Mouse (Mus musculus) embryonic facial prominence, embryonic 13.5 days (tissue): Measurements from ENCODE around the gene Krt39. TPM values are rescaled to one million over a fixed set of nuclear protein-coding genes. Genes with fewer than 3 reads are reported as not detected.

ENCODE experiments used
- ATAC-seq: fragments of 200-750 bp; cut with Nextera tagmentation; 2 replicates; pipeline ENCODE4 v1.8.0; 2017; ENCODE audit warnings: low read depth; ENCODE audit not compliant: insufficient number of reproducible peaks, insufficient read depth, low FRiP score, low TSS enrichment
- H3K27ac ChIP-seq: fragments of 300-500 bp; sonication (generic); 2 replicates; pipeline ENCODE4 v1.5.1; 2015; ENCODE audit warnings: moderate library complexity, mild to moderate bottlenecking, inconsistent platforms
- H3K27me3 ChIP-seq: fragments of 300-500 bp; sonication (generic); 2 replicates; pipeline ENCODE4 v1.6.1; 2015; ENCODE audit warnings: mild to moderate bottlenecking, inconsistent platforms
- H3K36me3 ChIP-seq: fragments of 300-500 bp; sonication (generic); 2 replicates; pipeline ENCODE4 v1.6.1; 2015; ENCODE audit warnings: mild to moderate bottlenecking, inconsistent platforms
- H3K4me1 ChIP-seq: fragments of 300-500 bp; sonication (generic); 2 replicates; pipeline ENCODE4 v1.6.1; 2015; ENCODE audit warnings: inconsistent platforms
- H3K4me2 ChIP-seq: fragments of 300-500 bp; sonication (generic); 2 replicates; pipeline ENCODE4 v1.6.1; 2015; ENCODE audit warnings: moderate library complexity, mild to moderate bottlenecking, inconsistent platforms
- H3K4me3 ChIP-seq: fragments of 300-500 bp; sonication (generic); 2 replicates; pipeline ENCODE4 v1.5.1; 2015; ENCODE audit warnings: mild to moderate bottlenecking, inconsistent platforms
- H3K9ac ChIP-seq: fragments of 300-500 bp; sonication (generic); 2 replicates; pipeline ENCODE4 v1.6.1; 2015; ENCODE audit warnings: mild to moderate bottlenecking, inconsistent platforms
- H3K9me3 ChIP-seq: fragments of 300-500 bp; sonication (generic); 2 replicates; pipeline ENCODE4 v1.6.1; 2016; ENCODE audit warnings: inconsistent platforms
- WGBS: fragments of 180-500 bp; shearing (Covaris S2); methylation state at CpG from one replicate; pipeline ENCODE4 v1.1.7; 2015; ENCODE audit warnings: mixed read lengths; 5-methylcytosine and 5-hydroxymethylcytosine counted together
- polyA plus RNA-seq: library from polyadenylated mRNA; unstranded; fragments of >200 nt; fragmentation: Nextera tagmentation; extraction: Ambion mirVana; gene quantifications from 2 replicates; pipeline ENCODE4 v1.2.1, GENCODE M21; 2015

Gene Krt39
- not detected in 2 replicates for polyA plus RNA-seq

DNA sequence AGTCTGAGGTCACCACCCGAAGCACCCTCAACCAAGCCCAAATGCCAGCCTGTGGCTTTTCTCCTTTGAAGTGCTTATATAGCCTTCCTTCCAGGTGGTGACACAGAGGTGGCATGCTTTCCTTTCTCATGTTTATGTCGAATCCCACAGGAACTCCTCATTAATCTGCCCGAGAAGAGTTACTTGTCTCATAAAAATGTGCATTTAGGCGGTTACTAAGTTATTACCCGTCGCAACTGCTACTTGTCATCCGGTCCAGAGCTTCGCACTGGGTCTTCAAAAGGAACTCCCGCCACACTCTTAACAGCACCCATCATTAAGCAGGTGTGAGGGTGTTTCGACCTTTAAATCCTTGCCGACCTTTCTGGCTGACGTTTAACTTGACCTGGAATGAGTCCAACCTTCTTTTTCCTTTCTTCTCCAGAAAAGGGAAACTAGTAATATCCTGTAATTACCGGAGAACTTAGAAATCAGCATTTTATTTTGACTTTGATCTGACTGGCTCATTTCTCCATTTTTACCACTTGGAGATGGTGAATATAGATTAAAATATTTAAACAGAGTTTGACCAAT is at the start of gene Krt39:
Gene Krt39 (minus strand): TSS at position 51 of the 573 bp plus-strand sequence.
- ATAC-seq: no peak

GRCm38 (mm10) chr11:99566530-99566929 is 45.4 kb upstream of the Krt39 start, which contains the start of gene Krtap3-1:
Gene Krtap3-1, minus strand, starts transcription at chr11:99566630.
- no peak within 1 kb of the TSS for H3K4me2 ChIP-seq
- no peak within 1 kb of the TSS for H3K9ac ChIP-seq
- no peak within 1 kb of the TSS for H3K4me3 ChIP-seq
- 86% methylated on average over 7 of the region's 7 CpGs for whole genome bisulfite sequencing
- H3K9me3 ChIP-seq: no peaks in the 10 kb centered on the region
- ATAC-seq: no peak
- H3K36me3 ChIP-seq: no peaks in the 10 kb centered on the region
- H3K4me1 ChIP-seq: no peaks in the 10 kb centered on the region
- H3K27ac ChIP-seq: no peak within 1 kb of the TSS
- no peaks in the 10 kb centered on the region for H3K27me3 ChIP-seq

More for the DNA sequence above, at the start of gene Krt39:
- H3K4me1 ChIP-seq: no peaks in the 10 kb centered on the region
- 77% methylated on average over 13 of the region's 13 CpGs for WGBS
- H3K36me3 ChIP-seq: no peaks in the 10 kb centered on the region
- H3K27me3 ChIP-seq: no peaks in the 10 kb centered on the region
- no peak within 1 kb of the TSS for H3K9ac ChIP-seq
- no peak within 1 kb of the TSS for H3K27ac ChIP-seq
- no peak within 1 kb of the TSS for H3K4me2 ChIP-seq
- no peak within 1 kb of the TSS for H3K4me3 ChIP-seq
- H3K9me3 ChIP-seq: no peaks in the 10 kb centered on the region

GRCm38 (mm10) chr11:99562580-99562979 is 41.4 kb upstream of the Krt39 start:
- no peaks in the 10 kb centered on the region for H3K4me1 ChIP-seq
- H3K36me3 ChIP-seq: no peaks in the 10 kb centered on the region
- no peak overlapping the region for H3K4me2 ChIP-seq
- no peak overlapping the region for H3K9ac ChIP-seq
- no peaks in the 10 kb centered on the region for H3K9me3 ChIP-seq
- H3K27ac ChIP-seq: no peak overlapping the region
- no peaks in the 10 kb centered on the region for H3K27me3 ChIP-seq
- ATAC-seq: no peak
- WGBS: 79% methylated on average over 6 of the region's 6 CpGs
- H3K4me3 ChIP-seq: no peak overlapping the region

DNA sequence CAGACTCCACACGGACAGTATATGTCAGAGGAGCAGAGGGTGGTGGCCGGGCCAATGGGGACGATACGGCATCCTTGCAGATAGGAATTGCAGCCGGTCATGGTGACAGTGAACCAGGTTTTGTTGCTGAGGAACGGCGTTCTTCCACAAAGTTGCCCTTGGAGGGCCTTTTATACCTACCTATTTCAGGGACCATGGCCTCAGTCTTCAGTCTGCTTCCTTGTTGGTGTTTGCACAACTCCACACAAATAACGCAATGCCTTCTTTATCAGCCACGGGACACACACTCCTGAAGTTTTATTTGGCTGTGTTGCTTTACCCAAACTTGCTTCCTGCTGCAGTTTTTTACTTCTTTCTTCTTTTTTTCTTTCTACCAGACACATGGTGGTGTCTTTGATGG is 38.2 kb upstream of the Krt39 start, which contains the start of gene Gm11939:
Gene Gm11939 (minus strand): TSS at position 101 of the 400 bp plus-strand sequence.
- whole genome bisulfite sequencing: 91% methylated on average over 9 of the region's 9 CpGs
- Histone ChIP-seq H3K9me3 (no peaks in the 10 kb centered on the region), H3K27me3 (no peaks in the 10 kb centered on the region), H3K4me1 (no peaks in the 10 kb centered on the region), H3K27ac (no peak within 1 kb of the TSS), H3K36me3 (no peaks in the 10 kb centered on the region), H3K4me3 (no peak within 1 kb of the TSS), H3K9ac (no peak within 1 kb of the TSS), H3K4me2 (no peak within 1 kb of the TSS)
- no peak for ATAC-seq

DNA sequence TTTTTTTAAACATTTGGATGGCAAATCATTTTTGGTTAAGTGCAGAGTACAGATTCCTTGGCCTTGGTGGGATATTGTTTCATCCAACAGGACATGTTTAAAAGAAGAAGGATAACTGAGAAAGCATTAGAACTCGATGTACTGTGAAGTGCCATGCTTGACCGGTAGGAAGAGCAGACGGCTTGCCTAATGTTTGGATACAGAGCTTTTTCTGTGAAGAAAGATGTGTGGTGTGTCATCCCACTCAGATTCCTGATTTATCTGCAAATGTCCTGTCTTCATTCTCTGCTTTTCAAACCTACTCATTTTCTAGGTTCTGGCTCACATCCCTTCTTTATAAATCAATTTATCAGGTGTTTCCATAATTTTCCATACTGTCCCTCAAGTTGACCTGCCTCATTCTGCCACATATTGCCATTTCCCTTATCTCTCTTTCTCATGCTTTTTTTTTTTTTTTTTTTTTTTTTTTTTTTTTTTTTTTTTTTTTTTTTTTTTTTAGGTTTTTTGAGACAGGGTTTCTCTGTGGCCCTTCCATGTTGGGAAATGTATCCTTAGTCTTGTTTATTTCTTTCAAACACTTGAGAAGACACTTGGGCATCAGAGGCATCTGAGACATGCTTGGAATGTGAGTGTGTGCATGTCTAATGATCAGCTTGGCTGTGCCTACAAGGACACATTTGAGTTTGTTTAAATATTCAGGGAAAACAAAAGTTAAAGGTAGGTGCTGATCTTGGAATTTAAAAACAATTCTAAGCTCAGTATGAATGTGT is 37.0 kb upstream of the Krt39 start:
- no peak overlapping the region for H3K9ac ChIP-seq
- no peaks in the 10 kb centered on the region for H3K36me3 ChIP-seq
- no peaks in the 10 kb centered on the region for H3K9me3 ChIP-seq
- no peak overlapping the region for H3K4me3 ChIP-seq
- no peak overlapping the region for H3K27ac ChIP-seq
- 75% methylated on average over 3 of the region's 3 CpGs for WGBS
- no peak overlapping the region for H3K4me2 ChIP-seq
- ATAC-seq: no peak
- no peaks in the 10 kb centered on the region for H3K4me1 ChIP-seq
- H3K27me3 ChIP-seq: no peaks in the 10 kb centered on the region

DNA sequence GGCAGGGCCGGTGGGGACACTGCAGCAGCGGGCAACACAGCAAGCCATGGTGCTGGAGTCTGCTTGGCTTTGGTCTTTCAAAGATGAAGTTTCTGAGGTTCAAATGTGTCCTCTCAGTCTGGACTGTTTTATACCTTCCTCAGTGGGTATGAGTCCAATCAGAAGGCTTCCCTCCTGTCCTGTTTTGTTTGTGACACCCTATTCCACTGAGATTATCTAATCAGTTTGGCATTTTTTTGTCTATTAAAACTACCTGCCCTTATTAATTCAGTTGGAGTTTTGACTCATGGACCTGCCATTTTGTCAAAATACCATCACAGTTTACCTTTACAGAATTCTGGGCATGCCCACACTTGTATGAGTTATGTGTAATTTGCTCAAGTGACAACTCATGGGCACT is 35.6 kb upstream of the Krt39 start, which contains the start of gene Krtap3-2:
Gene Krtap3-2 (minus strand): TSS at position 101 of the 400 bp plus-strand sequence.
- ATAC-seq: no peak
- WGBS: 87% methylated on average over 2 of the region's 2 CpGs
- H3K27me3 ChIP-seq: no peaks in the 10 kb centered on the region
- no peak within 1 kb of the TSS for H3K4me2 ChIP-seq
- H3K9me3 ChIP-seq: no peaks in the 10 kb centered on the region
- H3K36me3 ChIP-seq: no peaks in the 10 kb centered on the region
- no peak within 1 kb of the TSS for H3K4me3 ChIP-seq
- H3K27ac ChIP-seq: no peak within 1 kb of the TSS
- no peaks in the 10 kb centered on the region for H3K4me1 ChIP-seq
- H3K9ac ChIP-seq: no peak within 1 kb of the TSS

DNA sequence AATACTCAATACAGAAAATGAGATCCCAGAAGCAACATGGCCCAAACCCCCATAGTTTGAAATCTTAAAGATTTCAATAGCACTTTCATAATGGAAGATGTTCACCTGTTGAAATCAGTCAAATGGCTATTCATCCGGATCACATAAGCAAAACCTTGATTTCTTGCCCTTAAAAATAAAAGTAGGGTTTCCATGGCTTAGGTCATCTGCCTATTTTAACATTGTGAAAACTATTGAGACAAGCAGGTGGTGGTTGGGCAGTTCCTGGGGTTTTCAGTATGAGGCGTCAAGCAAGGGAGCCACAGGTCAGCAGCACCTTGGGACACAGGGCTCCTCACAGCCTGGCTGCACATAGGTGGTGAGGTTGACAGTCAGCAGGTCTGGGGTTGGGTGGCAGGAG is 35.1 kb upstream of the Krt39 start:
- WGBS: 88% methylated on average over 2 of the region's 2 CpGs
- H3K9me3 ChIP-seq: no peaks in the 10 kb centered on the region
- H3K36me3 ChIP-seq: no peaks in the 10 kb centered on the region
- no peak for ATAC-seq
- no peak overlapping the region for H3K4me2 ChIP-seq
- no peaks in the 10 kb centered on the region for H3K4me1 ChIP-seq
- no peak overlapping the region for H3K9ac ChIP-seq
- H3K27me3 ChIP-seq: no peaks in the 10 kb centered on the region
- H3K4me3 ChIP-seq: no peak overlapping the region
- H3K27ac ChIP-seq: no peak overlapping the region

GRCm38 (mm10) chr11:99550765-99551164 is 29.6 kb upstream of the Krt39 start, which contains the start of gene Krtap3-3:
Gene Krtap3-3, minus strand, starts transcription at chr11:99550865.
- H3K4me3 ChIP-seq: no peak within 1 kb of the TSS
- no peak for ATAC-seq
- H3K9ac ChIP-seq: no peak within 1 kb of the TSS
- H3K27me3 ChIP-seq: no peaks in the 10 kb centered on the region
- H3K27ac ChIP-seq: no peak within 1 kb of the TSS
- no peaks in the 10 kb centered on the region for H3K4me1 ChIP-seq
- no peak within 1 kb of the TSS for H3K4me2 ChIP-seq
- H3K36me3 ChIP-seq: no peaks in the 10 kb centered on the region
- no peaks in the 10 kb centered on the region for H3K9me3 ChIP-seq
- 70% methylated on average over 4 of the region's 4 CpGs for WGBS

- Histone ChIP-seq H3K4me2 (no peak overlapping the region), H3K27me3 (no peaks in the 10 kb centered on the region), H3K36me3 (no peaks in the 10 kb centered on the region), H3K9me3 (no peaks in the 10 kb centered on the region), H3K4me1 (no peaks in the 10 kb centered on the region), H3K9ac (no peak overlapping the region), H3K4me3 (no peak overlapping the region), H3K27ac (no peak overlapping the region)
- no peak for ATAC-seq
Measured at GRCm38 (mm10) chr11:99547892-99548291, 26.8 kb upstream of the Krt39 start.

GRCm38 (mm10) chr11:99539721-99540120 is 18.6 kb upstream of the Krt39 start:
- no peak overlapping the region for H3K27ac ChIP-seq
- H3K9ac ChIP-seq: no peak overlapping the region
- H3K36me3 ChIP-seq: no peaks in the 10 kb centered on the region
- no peak overlapping the region for H3K4me3 ChIP-seq
- H3K9me3 ChIP-seq: no peaks in the 10 kb centered on the region
- peaks cover 8% of the 10 kb centered on the region; the same call in 1 of the 2 replicates for H3K4me1 ChIP-seq
- no peak overlapping the region for H3K4me2 ChIP-seq
- no peaks in the 10 kb centered on the region for H3K27me3 ChIP-seq
- ATAC-seq: no peak
- 44% methylated on average over 9 of the region's 9 CpGs for WGBS

DNA sequence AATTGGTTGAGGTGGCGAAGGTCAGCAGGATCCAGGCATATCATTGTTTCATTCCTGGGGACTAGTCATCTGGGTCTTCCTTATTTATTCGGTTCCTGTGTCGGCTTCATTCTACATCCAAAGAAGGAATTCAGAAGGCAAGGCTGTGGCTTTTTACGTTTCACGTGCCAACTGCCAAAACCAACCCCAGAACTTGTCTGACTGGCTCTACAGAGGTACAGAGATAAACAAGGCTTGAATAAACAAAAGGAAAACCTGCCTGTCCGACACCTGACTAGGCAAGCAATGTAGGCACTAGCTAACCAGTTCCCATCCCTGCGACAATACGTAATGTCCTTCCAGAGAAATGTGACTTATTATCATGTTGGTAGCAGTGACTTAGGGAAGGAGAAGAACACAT is 7.0 kb downstream of the Krt39 start:
- WGBS: 76% methylated on average over 8 of the region's 8 CpGs

More for the DNA sequence above, 7.0 kb downstream of the Krt39 start:
- Histone ChIP-seq H3K27ac (no peak overlapping the region), H3K27me3 (no peaks in the 10 kb centered on the region), H3K4me2 (no peak overlapping the region), H3K9me3 (no peaks in the 10 kb centered on the region), H3K4me3 (no peak overlapping the region), H3K4me1 (no peaks in the 10 kb centered on the region), H3K36me3 (no peaks in the 10 kb centered on the region), H3K9ac (no peak overlapping the region)
- ATAC-seq: no peak
